Mouse (Mus musculus) liver, postnatal 0 days (tissue): Measurements from ENCODE around the gene Olfr317. TPM values are rescaled to one million over a fixed set of nuclear protein-coding genes. Genes with fewer than 3 reads are reported as not detected.

ENCODE experiments used
- ATAC-seq: fragments of 200-750 bp; cut with Nextera tagmentation; 2 replicates; pipeline ENCODE4 v1.8.0; 2017; ENCODE audit warnings: mild to moderate bottlenecking, moderate library complexity
- DNase-seq: peaks from one replicate; pipeline ENCODE4 v3.0.0-alpha.2; 2016
- H3K27ac ChIP-seq: fragments of 300-500 bp; sonication (generic); 2 replicates; pipeline ENCODE4 v1.5.1; 2014; ENCODE audit warnings: antibody characterized with exemption, moderate library complexity, mild to moderate bottlenecking, low read depth
- H3K27me3 ChIP-seq: fragments of 300-500 bp; sonication (generic); 2 replicates; pipeline ENCODE4 v1.6.1; 2014; ENCODE audit warnings: low read length, control low read depth, mixed read lengths; ENCODE audit not compliant: insufficient read depth
- H3K36me3 ChIP-seq: fragments of 300-500 bp; sonication (generic); replicated peaks from 2 replicates; pipeline ENCODE4 v1.6.1; 2014; ENCODE audit warnings: mild to moderate bottlenecking, control low read depth, low read length, moderate library complexity, mixed read lengths; ENCODE audit not compliant: insufficient read depth
- H3K4me1 ChIP-seq: fragments of 300-500 bp; sonication (generic); 2 replicates; pipeline ENCODE4 v1.6.1; 2014; ENCODE audit warnings: antibody characterized with exemption, mild to moderate bottlenecking, control low read depth; ENCODE audit not compliant: insufficient read depth
- H3K4me2 ChIP-seq: fragments of 300-500 bp; sonication (generic); 2 replicates; pipeline ENCODE4 v1.6.1; 2014; ENCODE audit warnings: low read depth, mild to moderate bottlenecking, low read length, moderate library complexity, mixed read lengths
- H3K4me3 ChIP-seq: fragments of 300-500 bp; sonication (generic); 2 replicates; pipeline ENCODE4 v1.5.1; 2014; ENCODE audit warnings: low read depth, low read length
- H3K9ac ChIP-seq: fragments of 300-500 bp; sonication (generic); replicated peaks from 2 replicates; pipeline ENCODE4 v1.6.1; 2014; ENCODE audit warnings: mild to moderate bottlenecking, moderate library complexity
- H3K9me3 ChIP-seq: fragments of 300-500 bp; sonication (generic); 2 replicates; pipeline ENCODE4 v1.6.1; 2016; ENCODE audit warnings: mild to moderate bottlenecking, control low read depth, low read length, mixed read lengths
- CTCF ChIP-seq: sonication (generic); IDR thresholded peaks from 2 replicates; pipeline ENCODE4 v1.5.1; 2016; ENCODE audit warnings: antibody characterized with exemption, low read depth
- EP300 ChIP-seq: IDR thresholded peaks from 2 replicates; pipeline ENCODE4 v1.6.1; 2016; ENCODE audit warnings: antibody characterized with exemption, low read depth, mild to moderate bottlenecking
- WGBS: fragments of 180-500 bp; shearing (Covaris S2); extraction: QIAGEN DNeasy Blood & Tissue Kit; methylation state at CpG from one replicate; pipeline ENCODE4 v1.1.7; 2014; ENCODE audit not compliant: insufficient replicate concordance; 5-methylcytosine and 5-hydroxymethylcytosine counted together
- polyA plus RNA-seq: library from polyadenylated mRNA; unstranded; fragments of >200 nt; fragmentation: Nextera tagmentation; extraction: Ambion mirVana; gene quantifications from 2 replicates; pipeline ENCODE4 v1.2.1, GENCODE M21; 2015

Olfr317 gene
- polyA plus RNA-seq, 1 experiment from 2014 or later, result not detected

DNA sequence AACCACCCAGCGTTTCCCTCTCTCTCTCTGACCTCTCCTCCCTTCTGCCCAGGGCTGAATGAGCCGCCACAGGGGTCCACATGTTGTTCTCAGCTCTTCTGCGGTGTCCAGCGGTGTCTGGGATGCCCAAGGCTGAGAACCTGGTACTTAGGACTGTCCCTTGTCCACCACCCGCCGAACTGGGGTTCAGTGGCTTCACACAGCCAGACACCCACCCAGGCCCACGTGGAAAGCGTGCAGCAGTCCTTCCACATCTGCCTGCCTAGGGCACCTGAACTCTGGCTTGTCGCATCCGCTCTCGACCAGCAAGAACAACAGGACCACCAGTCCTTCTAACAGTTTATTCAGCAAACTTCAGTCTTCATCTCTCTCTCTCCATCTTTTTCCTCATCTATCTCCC, 29.9 kb downstream of the Olfr317 start:
- ATAC-seq, result no peak
- H3K4me3 ChIP-seq, result no peak overlapping the region
- WGBS, result 71% methylated on average over 11 of the region's 11 CpGs

DNA sequence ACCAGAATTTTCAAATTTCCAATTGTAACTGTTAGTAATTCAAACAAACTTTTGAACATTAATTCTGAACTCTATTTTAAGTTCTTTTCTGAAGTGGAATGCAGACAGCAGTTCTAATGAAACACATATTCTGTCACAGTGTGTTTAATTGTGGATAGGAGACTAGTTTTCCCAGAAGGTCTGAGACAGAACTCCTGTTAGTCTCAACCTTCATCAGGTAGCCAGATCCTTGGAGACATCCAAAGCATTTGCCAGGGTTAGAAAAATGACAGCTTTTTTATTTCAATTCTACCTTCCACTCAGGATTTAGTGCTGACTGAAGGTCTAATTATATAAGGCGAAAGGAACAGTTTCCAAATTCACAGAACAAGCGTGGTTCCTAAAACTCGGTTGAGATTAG, 40.1 kb downstream of the Olfr317 start, which contains the start of gene Olfr319:
Gene Olfr319 (plus strand): TSS at position 301 of the 400 bp plus-strand sequence.
- no peaks in the 10 kb centered on the region for H3K36me3 ChIP-seq
- no peak for ATAC-seq
- no peak within 1 kb of the TSS for H3K27ac ChIP-seq
- WGBS, result 73% methylated on average over 3 of the region's 3 CpGs
- no peak within 1 kb of the TSS for H3K4me3 ChIP-seq
- no peaks in the 10 kb centered on the region for H3K9me3 ChIP-seq
- H3K4me1 ChIP-seq, result no peaks in the 10 kb centered on the region
- no peak for DNase-seq
- H3K27me3 ChIP-seq, result no peaks in the 10 kb centered on the region
- TF ChIP-seq EP300 (no peak), CTCF (no peak)
- H3K9ac ChIP-seq, result no peak within 1 kb of the TSS
- H3K4me2 ChIP-seq, result no peak within 1 kb of the TSS

More for the DNA sequence above, 29.9 kb downstream of the Olfr317 start:
- no peak for DNase-seq
- no peaks in the 10 kb centered on the region for H3K27me3 ChIP-seq
- H3K27ac ChIP-seq, result no peak overlapping the region
- no peak overlapping the region for H3K9ac ChIP-seq
- H3K36me3 ChIP-seq, result no peaks in the 10 kb centered on the region
- no peaks in the 10 kb centered on the region for H3K4me1 ChIP-seq
- TF ChIP-seq CTCF, result no peak
- no peak for TF ChIP-seq EP300
- no peak overlapping the region for H3K4me2 ChIP-seq
- no peaks in the 10 kb centered on the region for H3K9me3 ChIP-seq

Other genes starting within 250 kb of the Olfr317 start
- not detected in 2 replicates for gene Olfr332, start 246.7 kb downstream of the Olfr317 start, polyA plus RNA-seq
- not detected in 2 replicates for gene Olfr331, start 236.6 kb downstream of the Olfr317 start, polyA plus RNA-seq
- gene Olfr330, start 204.4 kb downstream of the Olfr317 start, polyA plus RNA-seq, result not detected in 2 replicates
- gene Olfr329-ps, start 192.8 kb downstream of the Olfr317 start, polyA plus RNA-seq, result not detected in 2 replicates
- not detected in 2 replicates for gene Olfr328, start 183.6 kb downstream of the Olfr317 start, polyA plus RNA-seq
- gene Olfr224, start 168.7 kb downstream of the Olfr317 start, polyA plus RNA-seq, result not detected in 2 replicates
- gene Olfr325, start 161.5 kb downstream of the Olfr317 start, polyA plus RNA-seq, result not detected in 2 replicates
- not detected in 2 replicates for gene Olfr324, start 144.1 kb downstream of the Olfr317 start, polyA plus RNA-seq
- gene 2210407C18Rik, start 123.1 kb downstream of the Olfr317 start, polyA plus RNA-seq, result not detected in 2 replicates
- not detected in 2 replicates for gene Olfr323, start 108.7 kb downstream of the Olfr317 start, polyA plus RNA-seq
- 5.8 and 5.9 TPM in 2 replicates for gene Trim58, start 98.7 kb downstream of the Olfr317 start, polyA plus RNA-seq
- 0.06 TPM in 1 of 2 replicates, not detected in the other for gene Olfr322, start 80.4 kb downstream of the Olfr317 start, polyA plus RNA-seq
- gene Olfr320, start 58.1 kb downstream of the Olfr317 start, polyA plus RNA-seq, result not detected in 2 replicates
- gene Olfr319, start 40.0 kb downstream of the Olfr317 start, polyA plus RNA-seq, result not detected in 2 replicates
- not detected in 2 replicates for gene Olfr318, start 15.2 kb downstream of the Olfr317 start, polyA plus RNA-seq
- not detected in 2 replicates for gene Olfr316, start 13.5 kb upstream of the Olfr317 start, polyA plus RNA-seq
- gene Olfr315, start 34.0 kb upstream of the Olfr317 start, polyA plus RNA-seq, result not detected in 2 replicates
- gene Olfr314, start 43.7 kb upstream of the Olfr317 start, polyA plus RNA-seq, result not detected in 2 replicates
- gene Fam183b, start 62.7 kb upstream of the Olfr317 start, polyA plus RNA-seq, result 0.25 TPM in 1 of 2 replicates, not detected in the other
- gene Olfr313, start 75.8 kb upstream of the Olfr317 start, polyA plus RNA-seq, result not detected in 2 replicates
- not detected in 2 replicates for gene Olfr312, start 90.0 kb upstream of the Olfr317 start, polyA plus RNA-seq
- gene Olfr311, start 100.0 kb upstream of the Olfr317 start, polyA plus RNA-seq, result not detected in 2 replicates
- gene Gm12258, start 107.9 kb upstream of the Olfr317 start, polyA plus RNA-seq, result 0.85 and 1.3 TPM in 2 replicates
- gene 2810021J22Rik, start 128.0 kb upstream of the Olfr317 start, polyA plus RNA-seq, result 0.94 and 1.6 TPM in 2 replicates
- 2.8 and 3.1 TPM in 2 replicates for gene Zfp39, start 165.0 kb upstream of the Olfr317 start, polyA plus RNA-seq
- gene Btnl10, start 178.7 kb upstream of the Olfr317 start, polyA plus RNA-seq, result 7.9 and 9.9 TPM in 2 replicates
- 85.3 and 96.0 TPM in 2 replicates for gene Rnf187, start 199.7 kb upstream of the Olfr317 start, polyA plus RNA-seq
- gene Hist3h2ba, start 209.7 kb upstream of the Olfr317 start, polyA plus RNA-seq, result 4.9 and 10.0 TPM in 2 replicates
- 14.3 and 14.8 TPM in 2 replicates for gene Hist3h2a, start 215.5 kb upstream of the Olfr317 start, polyA plus RNA-seq
- 0.11 and 0.15 TPM in 2 replicates for gene Trim17, start 215.5 kb upstream of the Olfr317 start, polyA plus RNA-seq
- gene Trim11, start 238.9 kb upstream of the Olfr317 start, polyA plus RNA-seq, result 8.8 and 8.9 TPM in 2 replicates